Mouse (Mus musculus): Measurements from ENCODE around the gene Sh2b3. TPM values are rescaled to one million over a fixed set of nuclear protein-coding genes. Genes with fewer than 3 reads are reported as not detected.
A peak's percentile ranks its signal among the peaks of the same experiment; 100 is the strongest.

Gene Sh2b3
- polyA plus RNA-seq, 1 experiment from 2014 or later = 4.8 TPM

DNA sequence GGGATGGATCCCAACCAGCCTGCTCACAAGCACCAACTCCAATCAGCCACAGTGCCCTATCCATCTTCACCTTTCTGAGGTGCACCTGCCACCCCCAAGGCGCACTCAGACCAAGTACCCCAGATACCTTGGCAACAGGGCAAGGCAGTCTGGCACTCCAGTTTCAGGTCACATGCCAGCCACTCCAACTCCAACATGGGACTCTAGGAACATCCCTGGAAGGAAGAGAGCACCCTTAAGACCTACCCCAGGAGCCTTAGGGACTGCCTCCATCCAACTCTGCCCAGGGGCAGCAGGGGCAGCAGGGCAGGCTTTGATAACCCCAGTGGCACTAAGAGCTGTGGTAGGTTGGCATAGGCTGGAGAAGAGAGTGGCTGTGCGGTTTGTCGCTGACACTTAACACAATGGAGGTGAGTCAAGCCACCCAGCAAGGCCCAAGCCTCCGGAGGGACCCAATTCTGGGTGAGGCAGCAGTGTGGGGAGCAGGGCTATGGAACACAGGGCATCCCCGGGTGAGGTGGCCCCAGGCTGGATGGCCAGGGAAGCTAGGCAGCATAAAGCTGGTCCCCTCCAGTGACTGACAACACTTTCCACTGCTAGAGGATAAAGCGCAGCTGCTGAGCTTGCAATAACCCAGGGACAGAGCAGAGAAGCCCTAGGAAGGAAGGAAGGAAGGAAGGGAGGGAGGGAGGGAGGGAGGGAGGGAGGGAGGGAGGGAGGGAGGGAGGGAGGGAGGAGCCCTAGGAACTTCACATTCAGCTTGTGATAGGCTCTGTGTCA, 4.9 kb downstream of the Sh2b3 start:
- WGBS = 85% methylated on average over 6 of the region's 6 CpGs
- ATAC-seq = no peak
- peaks cover 61% of the 10 kb centered on the region for H3K27me3 ChIP-seq
- H3K36me3 ChIP-seq (ENCODE audit: poor library complexity, severe bottlenecking) = no peaks in the 10 kb centered on the region
- no peak overlapping the region for H3K4me2 ChIP-seq
- H3K27ac ChIP-seq = no peak overlapping the region
- no peak overlapping the region for H3K9ac ChIP-seq
- peaks cover 42% of the 10 kb centered on the region for H3K4me1 ChIP-seq
- H3K4me3 ChIP-seq = no peak overlapping the region
- no peaks in the 10 kb centered on the region for H3K9me3 ChIP-seq (replicated peaks)

DNA sequence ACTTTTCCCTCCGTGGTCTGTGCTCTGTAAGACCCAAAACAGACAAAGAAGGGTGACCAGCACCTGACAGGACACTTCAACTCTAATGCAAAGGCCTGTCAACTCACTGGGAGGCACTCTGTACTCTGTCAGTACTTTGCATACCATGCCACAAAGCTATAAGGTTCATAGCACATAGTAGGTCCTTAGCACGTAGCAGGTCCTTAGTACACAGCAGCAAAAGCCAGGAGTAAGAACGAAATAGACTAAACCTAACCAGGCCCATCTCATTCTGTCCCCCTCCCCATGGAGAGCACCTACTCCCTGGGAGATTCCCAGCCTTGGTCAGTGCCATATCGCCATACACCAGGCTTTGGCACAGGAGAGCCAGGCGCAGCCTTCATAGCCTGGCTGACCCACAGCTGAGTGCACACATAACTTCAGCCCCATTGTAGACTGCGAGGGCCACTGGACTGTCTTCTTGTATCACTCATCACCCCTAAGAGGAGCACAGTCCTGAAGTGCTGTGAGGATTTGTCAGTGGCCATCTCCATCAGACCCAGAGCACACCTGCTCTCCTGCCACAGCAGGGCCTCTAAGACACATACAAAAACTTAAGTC, 6.3 kb downstream of the Sh2b3 start:
- Histone ChIP-seq H3K27me3 (peaks cover 51% of the 10 kb centered on the region), H3K36me3 (ENCODE audit: poor library complexity, severe bottlenecking) (no peaks in the 10 kb centered on the region)
- 87% methylated on average over 6 of the region's 6 CpGs for WGBS

DNA sequence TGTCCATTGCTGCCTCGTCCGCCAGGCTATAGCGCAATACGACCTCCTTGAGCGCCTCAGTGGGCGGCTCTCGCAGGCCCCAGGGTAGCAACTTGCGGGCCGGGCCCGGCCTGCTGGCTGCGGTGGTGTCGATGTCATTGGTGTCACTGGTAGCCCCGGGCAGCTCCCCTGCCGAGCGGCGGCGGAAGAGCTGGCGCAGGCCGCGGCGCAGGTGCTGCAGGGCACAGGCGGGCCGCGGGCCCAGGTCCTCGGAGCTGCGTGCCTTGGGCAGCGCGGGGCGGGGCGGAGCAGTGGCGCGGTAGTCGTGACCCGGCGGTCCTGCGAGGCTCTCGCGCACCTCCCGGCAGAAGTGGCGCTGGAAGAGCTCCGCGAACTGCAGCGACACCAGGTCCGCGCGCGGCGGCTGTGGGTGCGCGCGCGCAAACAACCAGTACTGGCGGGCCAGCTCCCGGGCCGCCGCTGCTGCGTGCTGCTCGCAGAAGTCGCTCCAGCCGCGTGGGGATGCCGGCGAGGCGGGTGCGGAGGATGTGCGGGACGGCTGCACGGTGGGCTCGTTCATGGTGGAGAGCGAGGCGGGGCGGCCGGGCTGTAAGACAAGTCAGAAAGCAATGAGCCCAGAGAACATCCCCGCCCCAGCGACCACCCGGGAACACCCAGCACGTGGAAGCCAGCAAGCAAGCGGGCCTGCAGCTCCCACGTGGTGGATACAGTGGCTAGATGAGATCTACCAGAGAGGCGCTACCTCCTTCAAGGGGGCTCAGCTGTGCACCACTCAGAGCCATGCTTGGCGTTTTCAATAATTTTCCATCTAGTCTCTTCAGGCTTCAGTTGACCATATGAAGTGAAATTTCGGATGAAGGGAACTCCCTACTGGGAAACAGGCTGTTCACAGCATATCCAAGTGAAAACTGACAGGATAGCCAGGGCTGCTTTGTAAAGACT, 8.7 kb downstream of the Sh2b3 start:
- Histone ChIP-seq H3K4me2 (peak overlapping the region; percentile 89), H3K4me3 (peak overlapping the region; percentile 46), H3K36me3 (ENCODE audit: poor library complexity, severe bottlenecking) (no peaks in the 10 kb centered on the region; the same call in 1 of the 2 replicates), H3K4me1 (peaks cover 17% of the 10 kb centered on the region), H3K9ac (peak overlapping the region; percentile 62), H3K27me3 (peaks cover 31% of the 10 kb centered on the region), H3K9me3 (replicated peaks) (no peaks in the 10 kb centered on the region), H3K27ac (no peak overlapping the region)
- 1% methylated on average over 74 of the region's 82 CpGs for WGBS
- ATAC-seq = peak; percentile 63

More for the DNA sequence above, 6.3 kb downstream of the Sh2b3 start:
- no peak overlapping the region for H3K9ac ChIP-seq
- H3K9me3 ChIP-seq (replicated peaks) = no peaks in the 10 kb centered on the region
- H3K27ac ChIP-seq = no peak overlapping the region
- peaks cover 33% of the 10 kb centered on the region for H3K4me1 ChIP-seq
- no peak overlapping the region for H3K4me2 ChIP-seq
- ATAC-seq = no peak
- no peak overlapping the region for H3K4me3 ChIP-seq

DNA sequence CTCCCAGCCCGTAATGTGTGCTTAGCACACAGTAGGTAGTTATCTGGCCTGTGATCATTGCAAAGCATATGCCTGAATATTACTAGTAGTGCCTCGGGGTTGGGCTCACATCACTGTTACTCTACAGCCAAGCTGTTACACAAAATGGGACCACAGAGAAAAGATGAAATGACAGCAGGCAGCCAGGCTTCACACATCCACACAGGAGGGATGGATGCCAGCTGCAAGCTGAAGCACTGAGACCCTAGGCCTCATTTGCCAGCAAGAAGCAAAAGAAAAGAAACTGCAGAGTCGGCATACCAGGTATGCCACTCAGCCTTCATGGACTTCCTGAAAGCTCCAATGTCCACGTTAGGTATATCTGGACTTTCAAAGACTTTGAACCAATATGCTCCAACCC, 9.6 kb downstream of the Sh2b3 start:
- H3K4me2 ChIP-seq = peak overlapping the region; percentile 89
- H3K27ac ChIP-seq = 0 out of 2 replicates have a peak overlapping the region, but pooled peaks have one; percentile 36
- peak overlapping the region; percentile 46; the same call in 1 of the 2 replicates for H3K4me3 ChIP-seq
- ATAC-seq = no peak
- H3K36me3 ChIP-seq (ENCODE audit: poor library complexity, severe bottlenecking) = no peaks in the 10 kb centered on the region; the same call in 1 of the 2 replicates
- H3K27me3 ChIP-seq = peaks cover 31% of the 10 kb centered on the region
- peaks cover 17% of the 10 kb centered on the region for H3K4me1 ChIP-seq
- 76% methylated on average over 4 of the region's 4 CpGs for WGBS
- H3K9ac ChIP-seq = no peak overlapping the region
- no peaks in the 10 kb centered on the region for H3K9me3 ChIP-seq (replicated peaks)

DNA sequence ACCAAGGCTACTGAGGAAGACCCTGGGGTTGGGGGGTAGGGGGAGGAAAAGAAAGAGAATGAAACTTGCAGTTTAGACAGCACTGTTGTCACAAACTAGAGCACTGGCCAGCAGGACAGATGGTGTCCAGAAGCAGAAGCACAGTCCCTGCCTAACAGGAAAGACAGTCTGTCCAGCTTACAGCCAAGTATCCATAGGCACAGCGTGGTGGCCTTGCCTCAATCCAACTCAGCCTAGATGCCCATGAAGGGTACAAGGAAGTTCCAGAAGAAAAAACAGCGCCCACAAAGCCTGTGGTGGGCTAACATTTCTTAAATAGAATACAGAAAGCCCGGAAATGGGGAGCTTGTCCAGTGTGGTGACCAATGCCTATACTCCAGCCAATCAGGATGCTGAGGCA, 11.8 kb downstream of the Sh2b3 start:
- Histone ChIP-seq H3K4me1 (peaks cover 17% of the 10 kb centered on the region), H3K9ac (no peak overlapping the region), H3K4me2 (no peak overlapping the region), H3K27me3 (peaks cover 28% of the 10 kb centered on the region), H3K27ac (no peak overlapping the region), H3K36me3 (ENCODE audit: poor library complexity, severe bottlenecking) (peaks cover 6% of the 10 kb centered on the region; the same call in 1 of the 2 replicates), H3K4me3 (no peak overlapping the region), H3K9me3 (replicated peaks) (no peaks in the 10 kb centered on the region)
- no peak for ATAC-seq
- WGBS = 94% methylated on average over 3 of the region's 3 CpGs

DNA sequence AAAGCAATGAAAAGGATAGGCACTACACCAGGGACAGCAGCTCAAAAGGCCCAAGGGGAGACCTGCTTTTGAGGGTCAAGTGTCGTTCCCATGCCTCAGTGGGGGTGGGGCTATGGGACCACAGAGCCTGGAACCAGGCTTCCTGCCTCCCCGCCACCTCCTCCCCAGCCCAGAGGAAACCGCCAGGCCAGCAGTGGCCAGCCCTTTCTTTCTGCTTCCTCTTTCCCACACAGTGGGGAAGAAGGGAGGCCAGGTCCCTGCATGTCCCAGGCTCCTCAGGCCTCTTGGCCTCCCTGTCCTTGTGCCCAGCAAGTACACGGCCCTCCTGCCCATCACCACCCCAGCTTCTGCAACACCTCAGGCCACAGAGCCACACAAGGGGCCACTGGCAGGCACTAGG, 13.3 kb downstream of the Sh2b3 start:
- H3K9ac ChIP-seq = no peak overlapping the region; the same call in 1 of the 2 replicates
- no peak for ATAC-seq
- H3K4me3 ChIP-seq = no peak overlapping the region
- H3K36me3 ChIP-seq (ENCODE audit: poor library complexity, severe bottlenecking) = peaks cover 21% of the 10 kb centered on the region
- 0 out of 2 replicates have a peak overlapping the region, but pooled peaks have one; percentile 36 for H3K27ac ChIP-seq
- 74% methylated on average over 4 of the region's 4 CpGs for WGBS
- H3K4me1 ChIP-seq = peaks cover 14% of the 10 kb centered on the region
- peaks cover 15% of the 10 kb centered on the region; the same call in 1 of the 2 replicates for H3K27me3 ChIP-seq
- H3K9me3 ChIP-seq (replicated peaks) = no peaks in the 10 kb centered on the region
- no peak overlapping the region for H3K4me2 ChIP-seq

DNA sequence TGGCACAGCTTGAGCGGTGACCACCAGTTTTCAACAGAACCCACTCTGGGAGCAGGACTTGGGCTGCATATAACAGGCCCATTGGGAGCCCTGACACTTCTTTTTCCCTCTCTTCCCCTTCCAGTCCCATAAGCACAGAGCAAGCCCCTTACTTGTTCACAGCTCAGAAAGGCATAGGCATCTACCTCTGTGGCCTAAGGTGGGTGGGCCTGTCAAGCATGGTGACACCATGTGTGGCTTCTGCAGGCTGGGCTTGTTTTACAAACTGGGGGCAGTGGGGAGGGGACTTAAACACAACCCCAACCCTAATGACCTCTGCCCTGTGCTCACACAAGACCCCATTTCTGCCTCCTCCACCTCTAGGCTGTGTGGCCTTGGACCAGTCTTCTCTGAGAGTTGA, 13.8 kb downstream of the Sh2b3 start:
- Histone ChIP-seq H3K27ac (no peak overlapping the region), H3K36me3 (ENCODE audit: poor library complexity, severe bottlenecking) (peaks cover 25% of the 10 kb centered on the region), H3K27me3 (peaks cover 12% of the 10 kb centered on the region; the same call in 1 of the 2 replicates), H3K4me1 (peaks cover 9% of the 10 kb centered on the region), H3K4me2 (no peak overlapping the region), H3K9me3 (replicated peaks) (no peaks in the 10 kb centered on the region), H3K9ac (no peak overlapping the region), H3K4me3 (no peak overlapping the region)
- ATAC-seq = no peak
- WGBS = 84% methylated on average over 1 of the region's 1 CpGs

DNA sequence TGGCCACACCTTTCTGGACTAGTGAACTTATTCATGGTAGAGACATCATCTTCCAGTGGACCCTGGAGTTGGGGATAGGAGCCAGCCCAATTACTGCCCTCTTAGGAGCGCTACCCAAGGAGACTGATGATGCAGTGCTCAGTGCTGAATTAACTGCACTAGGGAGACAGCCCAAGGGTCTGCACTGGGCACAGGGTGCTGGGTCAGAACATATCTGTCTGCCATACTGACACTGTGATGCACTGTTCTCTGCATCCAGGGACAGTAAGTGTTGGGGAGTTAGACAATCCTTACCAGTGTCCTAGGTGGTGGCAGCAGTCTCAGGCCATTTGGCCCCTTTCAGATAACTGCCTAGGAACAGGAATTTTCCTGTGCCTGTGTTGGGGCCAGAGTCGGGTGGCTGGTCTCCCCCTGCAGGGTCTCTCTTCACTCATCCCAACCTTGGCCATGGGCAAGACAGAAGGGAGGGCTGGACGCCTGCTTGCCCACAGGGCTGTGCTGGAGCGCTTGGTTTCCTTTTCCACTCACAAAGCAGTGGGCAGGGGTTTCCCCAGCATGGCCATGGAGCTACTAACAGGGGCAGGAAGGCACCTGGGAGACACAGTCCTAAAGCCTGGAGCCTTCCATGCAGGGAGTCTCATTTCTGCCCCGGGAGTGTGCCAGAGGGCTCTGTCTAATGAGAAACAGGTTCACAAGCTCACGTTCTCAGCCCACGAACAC, 14.5 kb downstream of the Sh2b3 start:
- WGBS = 94% methylated on average over 7 of the region's 7 CpGs
- Histone ChIP-seq H3K4me1 (0 out of 2 replicates have a peak, but pooled peaks cover 3% of the 10 kb centered on the region), H3K4me2 (no peak overlapping the region), H3K36me3 (ENCODE audit: poor library complexity, severe bottlenecking) (peaks cover 32% of the 10 kb centered on the region), H3K9me3 (replicated peaks) (no peaks in the 10 kb centered on the region), H3K4me3 (no peak overlapping the region), H3K9ac (no peak overlapping the region), H3K27ac (no peak overlapping the region), H3K27me3 (peaks cover 5% of the 10 kb centered on the region; the same call in 1 of the 2 replicates)
- ATAC-seq = no peak

DNA sequence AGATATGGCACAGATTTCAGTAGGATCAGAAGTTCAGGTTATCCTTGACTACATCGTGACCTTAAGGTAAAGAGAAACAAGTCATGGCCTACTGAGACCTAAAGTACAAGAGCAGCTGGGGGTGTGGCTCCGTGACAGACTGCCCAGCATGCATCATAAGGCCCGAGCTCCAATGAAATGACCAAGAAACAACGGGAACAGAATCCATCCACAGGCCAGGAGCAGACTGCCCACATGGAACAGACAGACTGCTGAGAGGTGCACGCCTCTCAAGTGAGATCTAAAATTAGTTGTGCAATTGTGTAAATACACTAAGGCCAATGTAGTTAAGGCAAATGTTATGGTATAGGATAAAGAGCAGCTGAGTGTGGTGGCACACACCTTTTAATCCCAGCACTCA, 15.9 kb downstream of the Sh2b3 start:
- no peak overlapping the region for H3K9ac ChIP-seq
- WGBS = 79% methylated on average over 5 of the region's 5 CpGs
- H3K4me1 ChIP-seq = no peaks in the 10 kb centered on the region
- peaks cover 46% of the 10 kb centered on the region for H3K36me3 ChIP-seq (ENCODE audit: poor library complexity, severe bottlenecking)
- no peak overlapping the region for H3K4me2 ChIP-seq
- H3K4me3 ChIP-seq = no peak overlapping the region
- ATAC-seq = no peak
- H3K9me3 ChIP-seq (replicated peaks) = no peaks in the 10 kb centered on the region
- no peaks in the 10 kb centered on the region for H3K27me3 ChIP-seq
- H3K27ac ChIP-seq = no peak overlapping the region

DNA sequence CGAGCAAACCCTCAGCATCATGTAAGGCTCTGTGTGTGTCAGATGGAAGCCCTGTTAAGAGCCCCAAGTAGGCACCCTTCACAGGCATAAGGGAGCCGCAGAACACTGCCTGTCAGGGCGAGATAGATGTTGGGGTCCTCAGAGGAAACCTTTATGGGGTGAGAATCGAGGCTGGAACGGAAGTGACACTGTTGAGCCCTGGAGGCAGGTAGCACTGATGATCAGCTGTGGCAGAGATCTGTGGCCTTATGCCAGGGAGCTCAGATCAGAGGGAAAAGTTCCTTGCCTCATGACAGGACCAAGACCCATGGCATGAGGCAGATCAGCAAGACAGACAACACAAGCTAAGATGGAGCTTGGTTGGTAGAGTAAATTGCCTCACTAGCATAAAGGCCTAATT, 16.3 kb downstream of the Sh2b3 start:
- no peak overlapping the region for H3K9ac ChIP-seq
- ATAC-seq = no peak
- H3K36me3 ChIP-seq (ENCODE audit: poor library complexity, severe bottlenecking) = peaks cover 51% of the 10 kb centered on the region
- H3K4me2 ChIP-seq = no peak overlapping the region
- no peaks in the 10 kb centered on the region for H3K4me1 ChIP-seq
- H3K27ac ChIP-seq = no peak overlapping the region
- no peaks in the 10 kb centered on the region for H3K9me3 ChIP-seq (replicated peaks)
- H3K4me3 ChIP-seq = no peak overlapping the region
- WGBS = 93% methylated on average over 5 of the region's 5 CpGs
- H3K27me3 ChIP-seq = no peaks in the 10 kb centered on the region

DNA sequence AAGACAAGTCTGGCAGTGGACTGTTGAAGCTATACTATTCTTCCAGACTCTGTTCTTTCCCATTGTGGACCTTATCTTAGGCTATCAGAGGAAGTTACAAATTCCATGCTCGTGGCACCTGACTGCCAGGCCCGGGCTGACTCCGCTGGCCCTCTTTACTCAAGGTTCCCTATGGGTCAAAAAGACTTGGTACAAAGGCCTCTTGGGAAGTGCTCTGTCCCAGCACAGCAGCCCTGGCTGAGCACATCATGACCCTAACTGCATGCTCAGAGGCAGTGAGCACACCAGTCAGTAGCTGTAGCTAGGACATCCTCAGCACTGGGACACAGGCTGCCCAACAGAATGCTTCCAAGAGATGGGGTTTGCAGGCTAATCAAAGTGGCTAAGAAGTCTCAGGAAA, 16.8 kb downstream of the Sh2b3 start:
- no peaks in the 10 kb centered on the region for H3K27me3 ChIP-seq
- no peak for ATAC-seq
- no peak overlapping the region for H3K9ac ChIP-seq
- no peak overlapping the region for H3K27ac ChIP-seq
- no peaks in the 10 kb centered on the region for H3K4me1 ChIP-seq
- WGBS = 92% methylated on average over 3 of the region's 3 CpGs
- no peaks in the 10 kb centered on the region for H3K9me3 ChIP-seq (replicated peaks)
- H3K36me3 ChIP-seq (ENCODE audit: poor library complexity, severe bottlenecking) = peaks cover 55% of the 10 kb centered on the region
- H3K4me2 ChIP-seq = no peak overlapping the region
- H3K4me3 ChIP-seq = no peak overlapping the region
